Mouse (Mus musculus) megakaryocyte, embryonic 14.5 days (primary cell): ENCODE data around the gene Creb3l1. TPM values are rescaled to one million over a fixed set of nuclear protein-coding genes. Genes with fewer than 3 reads are reported as not detected.

Source experiments
- H3K27me3 ChIP-seq: replicated peaks from 2 replicates; pipeline ENCODE3; 2012; ENCODE audit warnings: inconsistent platforms
- H3K36me3 ChIP-seq: replicated peaks from 2 replicates; pipeline ENCODE3; 2012; ENCODE audit warnings: low read length, inconsistent platforms, mixed read lengths
- H3K4me1 ChIP-seq: 2 replicates; pipeline ENCODE4 v1.6.1; 2012; ENCODE audit warnings: inconsistent platforms
- H3K4me3 ChIP-seq: replicated peaks from 2 replicates; pipeline ENCODE3; 2012; ENCODE audit warnings: moderate library complexity, mild to moderate bottlenecking, inconsistent platforms
- H3K9me3 ChIP-seq: 2 replicates; pipeline ENCODE4 v1.6.1; 2012; ENCODE audit warnings: inconsistent platforms
- FLI1 ChIP-seq: IDR thresholded peaks from 2 replicates; pipeline ENCODE4 v1.6.1; 2012; ENCODE audit warnings: low read length, inconsistent platforms, mixed read lengths
- GATA1 ChIP-seq: IDR thresholded peaks from 3 replicates; pipeline ENCODE4 v1.6.1; 2012; ENCODE audit warnings: mixed read lengths, low read length, inconsistent platforms, borderline replicate concordance
- polyA plus RNA-seq: library from polyadenylated mRNA; stranded (reverse); fragments of >175 nt; gene quantifications from 2 replicates; pipeline ENCODE4 v1.2.3, GENCODE M21; 2012; ENCODE audit warnings: low replicate concordance; ENCODE audit not compliant: insufficient read depth

Gene Creb3l1
- polyA plus RNA-seq, 1 experiment, result 22.3 TPM

- peaks cover 3% of the 10 kb centered on the region; the same call in 1 of the 2 replicates for H3K9me3 ChIP-seq
These were observed 17.2 kb upstream of the Creb3l1 start for GRCm38 (mm10) chr2:92041538-92041937.

GRCm38 (mm10) chr2:92034273-92034672 is 10.0 kb upstream of the Creb3l1 start:
- H3K4me3 ChIP-seq, result no peak overlapping the region
- H3K4me1 ChIP-seq, result no peaks in the 10 kb centered on the region
- H3K36me3 ChIP-seq, result no peaks in the 10 kb centered on the region
- H3K27me3 ChIP-seq, result peaks cover 60% of the 10 kb centered on the region
- no peak for TF ChIP-seq GATA1
- no peak for TF ChIP-seq FLI1
- H3K9me3 ChIP-seq, result no peaks in the 10 kb centered on the region

More at GRCm38 (mm10) chr2:92041538-92041937, 17.2 kb upstream of the Creb3l1 start:
- H3K4me3 ChIP-seq, result no peak overlapping the region
- H3K4me1 ChIP-seq, result 0 out of 2 replicates have a peak, but pooled peaks cover 3% of the 10 kb centered on the region
- TF ChIP-seq GATA1 (no peak), FLI1 (no peak)
- H3K36me3 ChIP-seq, result no peaks in the 10 kb centered on the region
- H3K27me3 ChIP-seq, result peaks cover 52% of the 10 kb centered on the region

- no peaks in the 10 kb centered on the region for H3K9me3 ChIP-seq
- H3K4me1 ChIP-seq, result peaks cover 24% of the 10 kb centered on the region
These were observed 6.3 kb upstream of the Creb3l1 start for GRCm38 (mm10) chr2:92030554-92030953.

GRCm38 (mm10) chr2:92029387-92030133 is 5.3 kb upstream of the Creb3l1 start:
- TF ChIP-seq FLI1, result no peak
- no peak for TF ChIP-seq GATA1
- Histone ChIP-seq H3K36me3 (no peaks in the 10 kb centered on the region), H3K4me3 (no peak overlapping the region), H3K27me3 (peaks cover 73% of the 10 kb centered on the region), H3K9me3 (no peaks in the 10 kb centered on the region), H3K4me1 (peaks cover 26% of the 10 kb centered on the region)

More at GRCm38 (mm10) chr2:92030554-92030953, 6.3 kb upstream of the Creb3l1 start:
- H3K36me3 ChIP-seq, result no peaks in the 10 kb centered on the region
- peak overlapping the region; percentile 29 for H3K4me3 ChIP-seq
- peaks cover 69% of the 10 kb centered on the region for H3K27me3 ChIP-seq
- TF ChIP-seq FLI1 (no peak), GATA1 (no peak)

- no peak overlapping the region for H3K4me3 ChIP-seq
- H3K9me3 ChIP-seq, result no peaks in the 10 kb centered on the region
- peaks cover 79% of the 10 kb centered on the region for H3K27me3 ChIP-seq
- peaks cover 40% of the 10 kb centered on the region for H3K4me1 ChIP-seq
- H3K36me3 ChIP-seq, result no peaks in the 10 kb centered on the region
- TF ChIP-seq GATA1, result no peak
- no peak for TF ChIP-seq FLI1
These were observed 3.7 kb upstream of the Creb3l1 start for GRCm38 (mm10) chr2:92027811-92028590.

GRCm38 (mm10) chr2:92025966-92026365 is 1.7 kb upstream of the Creb3l1 start:
- Histone ChIP-seq H3K27me3 (peaks cover 85% of the 10 kb centered on the region), H3K36me3 (no peaks in the 10 kb centered on the region), H3K4me3 (no peak overlapping the region), H3K4me1 (peaks cover 44% of the 10 kb centered on the region), H3K9me3 (no peaks in the 10 kb centered on the region)
- TF ChIP-seq FLI1, result no peak
- no peak for TF ChIP-seq GATA1

GRCm38 (mm10) chr2:92025202-92025601 is 900 bp upstream of the Creb3l1 start:
- H3K4me3 ChIP-seq, result no peak overlapping the region
- no peaks in the 10 kb centered on the region for H3K9me3 ChIP-seq
- peaks cover 48% of the 10 kb centered on the region for H3K4me1 ChIP-seq
- H3K27me3 ChIP-seq, result peaks cover 82% of the 10 kb centered on the region
- no peak for TF ChIP-seq FLI1
- no peak for TF ChIP-seq GATA1
- H3K36me3 ChIP-seq, result no peaks in the 10 kb centered on the region

GRCm38 (mm10) chr2:92023362-92024273 is 684 bp downstream of the Creb3l1 start:
- no peak for TF ChIP-seq GATA1
- Histone ChIP-seq H3K4me1 (peaks cover 49% of the 10 kb centered on the region), H3K9me3 (no peaks in the 10 kb centered on the region), H3K36me3 (no peaks in the 10 kb centered on the region), H3K27me3 (peaks cover 83% of the 10 kb centered on the region), H3K4me3 (peak overlapping the region; percentile 89)

- Histone ChIP-seq H3K36me3 (no peaks in the 10 kb centered on the region), H3K4me1 (peaks cover 36% of the 10 kb centered on the region), H3K4me3 (no peak overlapping the region), H3K27me3 (peaks cover 88% of the 10 kb centered on the region), H3K9me3 (no peaks in the 10 kb centered on the region)
- TF ChIP-seq GATA1 (no peak), FLI1 (no peak)
These were observed 3.5 kb downstream of the Creb3l1 start for GRCm38 (mm10) chr2:92020676-92021265.
